1 mouse cellular context compared by ENCODE assay signal in the genomic region with DNA sequence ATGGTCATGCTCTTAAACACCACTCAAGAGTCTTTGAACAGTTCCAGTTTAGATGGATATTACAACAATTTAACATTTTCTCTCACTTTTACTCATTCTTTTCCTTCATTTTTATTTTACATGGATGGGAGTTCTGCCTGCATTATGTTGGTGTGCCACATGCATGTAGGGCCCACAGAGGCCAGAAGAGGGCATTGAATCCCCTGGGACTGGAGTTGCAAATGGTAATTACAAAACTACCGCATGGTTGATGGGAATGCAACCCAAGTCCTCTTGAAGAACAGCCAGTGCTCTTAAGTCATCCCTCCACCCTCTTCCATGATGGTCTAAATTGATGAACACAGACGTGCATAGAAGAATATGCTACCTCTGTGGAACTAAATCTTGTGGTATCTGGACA.
TF ChIP-seq lines count a peak whose summit lies in the region.

No protein-coding gene starts in this region.

TF ChIP-seq in MEL, 35 proteins besides CTCF, POLR2A, EP300 and RAD21 (continued from another document):
- TF ChIP-seq MEF2A (IDR thresholded peaks at IDR 0.05; ENCODE audit: extremely low read depth, insufficient replicate concordance, low read depth, low read length, poor library complexity, severe bottlenecking) (no peak), MAFK (IDR thresholded peaks at IDR 0.05; ENCODE audit: borderline replicate concordance, low read depth, low read length) (no peak), USF2 (IDR thresholded peaks at IDR 0.05; ENCODE audit: borderline replicate concordance in 1 of 2, insufficient read depth in 1 of 2, low read depth in 1 of 2, low read length in 2 of 2) (no peak), ZC3H11A (IDR thresholded peaks at IDR 0.05; ENCODE audit: low read depth, low read length) (no peak), USF1 (IDR thresholded peaks at IDR 0.05; ENCODE audit: low read depth, low read length) (no peak), TBP (IDR thresholded peaks at IDR 0.05; ENCODE audit: low read depth, low read length) (no peak), RCOR1 (IDR thresholded peaks at IDR 0.05; ENCODE audit: low read depth, low read length) (no peak), NELFE (IDR thresholded peaks at IDR 0.05; ENCODE audit: low read depth, low read length) (no peak), SIN3A (IDR thresholded peaks at IDR 0.05; ENCODE audit: low read length) (no peak), MYC (IDR thresholded peaks at IDR 0.05; ENCODE audit: low read depth, low read length) (no peak)
TF ChIP-seq in MEL: peak in this region for 0.
